Mouse (Mus musculus): ENCODE results near the gene Mknk2. TPM values are rescaled to one million over a fixed set of nuclear protein-coding genes. Genes with fewer than 3 reads are reported as not detected.

Mknk2 gene
- polyA plus RNA-seq, 1 experiment from 2014 or later = 105 TPM

DNA sequence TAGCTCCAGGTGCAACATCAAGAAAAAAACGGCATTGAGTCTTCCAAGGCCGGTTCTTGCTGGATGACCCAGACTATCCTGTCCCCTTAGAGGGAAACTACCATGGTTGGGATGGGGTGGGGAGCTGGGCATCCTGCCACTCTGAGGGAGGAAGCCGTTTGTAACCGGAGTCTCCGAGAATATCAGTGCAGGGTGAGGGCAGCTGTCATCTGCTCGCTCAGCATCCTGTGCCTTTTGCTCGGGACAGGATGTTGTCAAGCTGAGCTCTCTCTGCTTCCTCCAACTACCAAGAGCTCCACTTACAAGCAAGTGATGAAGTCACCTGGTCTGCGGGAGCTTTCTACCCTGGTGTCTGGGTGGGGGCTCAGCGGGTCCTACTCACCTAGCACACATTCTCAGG, 59.7 kb downstream of the Mknk2 start:
- Histone ChIP-seq H3K27me3 (no peaks in the 10 kb centered on the region), H3K9ac (no peak overlapping the region), H3K27ac (replicated peaks) (0 out of 2 replicates have a peak overlapping the region, but pooled peaks have one; percentile 17), H3K9me3 (replicated peaks) (no peaks in the 10 kb centered on the region), H3K36me3 (peaks cover 34% of the 10 kb centered on the region), H3K4me2 (replicated peaks) (no peak overlapping the region), H3K4me1 (peaks cover 8% of the 10 kb centered on the region), H3K4me3 (replicated peaks) (no peak overlapping the region)
- 72% methylated on average over 9 of the region's 9 CpGs for WGBS
- no peak for ATAC-seq (ENCODE audit: insufficient number of reproducible peaks, low FRiP score, low TSS enrichment, low read depth)

Other genes with a start within 250 kb of the Mknk2 start
- gene Tcf3, start 244.5 kb downstream of the Mknk2 start, polyA plus RNA-seq (2015; fragmentation: Nextera tagmentation; extraction: Ambion mirVana) = 133 and 135 TPM in 2 replicates
- gene Onecut3, start 183.3 kb downstream of the Mknk2 start, polyA plus RNA-seq (2015; fragmentation: Nextera tagmentation; extraction: Ambion mirVana) = not detected in 2 replicates
- gene Atp8b3, start 139.0 kb downstream of the Mknk2 start, polyA plus RNA-seq (2015; fragmentation: Nextera tagmentation; extraction: Ambion mirVana) = 0.09 and 0.28 TPM in 2 replicates
- 25.8 and 27.1 TPM in 2 replicates for gene Rexo1, start 116.6 kb downstream of the Mknk2 start, polyA plus RNA-seq (2015; fragmentation: Nextera tagmentation; extraction: Ambion mirVana)
- gene Klf16, start 100.8 kb downstream of the Mknk2 start, polyA plus RNA-seq (2015; fragmentation: Nextera tagmentation; extraction: Ambion mirVana) = 9.4 and 11.3 TPM in 2 replicates
- 112 and 115 TPM in 2 replicates for gene Abhd17a, start 87.8 kb downstream of the Mknk2 start, polyA plus RNA-seq (2015; fragmentation: Nextera tagmentation; extraction: Ambion mirVana)
- gene Scamp4, start 75.2 kb downstream of the Mknk2 start, polyA plus RNA-seq (2015; fragmentation: Nextera tagmentation; extraction: Ambion mirVana) = 99.1 and 108 TPM in 2 replicates
- 7.0 and 7.5 TPM in 2 replicates for gene Adat3, start 75.2 kb downstream of the Mknk2 start, polyA plus RNA-seq (2015; fragmentation: Nextera tagmentation; extraction: Ambion mirVana)
- gene Gm49322, start 72.1 kb downstream of the Mknk2 start, polyA plus RNA-seq (2015; fragmentation: Nextera tagmentation; extraction: Ambion mirVana) = 4.8 TPM in 2 replicates
- gene Csnk1g2, start 55.3 kb downstream of the Mknk2 start, polyA plus RNA-seq (2015; fragmentation: Nextera tagmentation; extraction: Ambion mirVana) = 172 and 190 TPM in 2 replicates
- 82.2 and 82.7 TPM in 2 replicates for gene Btbd2, start 21.0 kb downstream of the Mknk2 start, polyA plus RNA-seq (2015; fragmentation: Nextera tagmentation; extraction: Ambion mirVana)
- 48.2 and 51.8 TPM in 2 replicates for gene Mob3a, start 23.9 kb upstream of the Mknk2 start, polyA plus RNA-seq (2015; fragmentation: Nextera tagmentation; extraction: Ambion mirVana)
- 27.0 and 28.0 TPM in 2 replicates for gene Izumo4, start 24.1 kb upstream of the Mknk2 start, polyA plus RNA-seq (2015; fragmentation: Nextera tagmentation; extraction: Ambion mirVana)
- 75.2 and 76.1 TPM in 2 replicates for gene Ap3d1, start 64.2 kb upstream of the Mknk2 start, polyA plus RNA-seq (2015; fragmentation: Nextera tagmentation; extraction: Ambion mirVana)
- 17.1 and 21.7 TPM in 2 replicates for gene Dot1l, start 77.1 kb upstream of the Mknk2 start, polyA plus RNA-seq (2015; fragmentation: Nextera tagmentation; extraction: Ambion mirVana)
- 68.1 and 79.7 TPM in 2 replicates for gene Sf3a2, start 120.1 kb upstream of the Mknk2 start, polyA plus RNA-seq (2015; fragmentation: Nextera tagmentation; extraction: Ambion mirVana)
- gene Plekhj1, start 120.5 kb upstream of the Mknk2 start, polyA plus RNA-seq (2015; fragmentation: Nextera tagmentation; extraction: Ambion mirVana) = 121 and 125 TPM in 2 replicates
- 0.09 TPM in 1 of 2 replicates, not detected in the other for gene Amh, start 127.1 kb upstream of the Mknk2 start, polyA plus RNA-seq (2015; fragmentation: Nextera tagmentation; extraction: Ambion mirVana)
- 10.0 and 13.8 TPM in 2 replicates for gene Jsrp1, start 135.4 kb upstream of the Mknk2 start, polyA plus RNA-seq (2015; fragmentation: Nextera tagmentation; extraction: Ambion mirVana)
- gene Oaz1, start 148.5 kb upstream of the Mknk2 start, polyA plus RNA-seq (2015; fragmentation: Nextera tagmentation; extraction: Ambion mirVana) = 1,751 and 1,885 TPM in 2 replicates
- gene Lingo3, start 165.9 kb upstream of the Mknk2 start, polyA plus RNA-seq (2015; fragmentation: Nextera tagmentation; extraction: Ambion mirVana) = 2.2 and 2.5 TPM in 2 replicates
- 252 and 265 TPM in 2 replicates for gene Lsm7, start 177.1 kb upstream of the Mknk2 start, polyA plus RNA-seq (2015; fragmentation: Nextera tagmentation; extraction: Ambion mirVana)
- gene Sppl2b, start 177.2 kb upstream of the Mknk2 start, polyA plus RNA-seq (2015; fragmentation: Nextera tagmentation; extraction: Ambion mirVana) = 51.3 and 60.7 TPM in 2 replicates
- 0.04 and 0.05 TPM in 2 replicates for gene Tmprss9, start 193.7 kb upstream of the Mknk2 start, polyA plus RNA-seq (2015; fragmentation: Nextera tagmentation; extraction: Ambion mirVana)
- 337 and 339 TPM in 2 replicates for gene Timm13, start 222.9 kb upstream of the Mknk2 start, polyA plus RNA-seq (2015; fragmentation: Nextera tagmentation; extraction: Ambion mirVana)
- 56.7 and 60.1 TPM in 2 replicates for gene Lmnb2, start 240.1 kb upstream of the Mknk2 start, polyA plus RNA-seq (2015; fragmentation: Nextera tagmentation; extraction: Ambion mirVana)